Mouse (Mus musculus) layer of hippocampus, adult 2 months (tissue): Measurements from ENCODE around the gene Lztr1. TPM values are rescaled to one million over a fixed set of nuclear protein-coding genes. Genes with fewer than 3 reads are reported as not detected.

ENCODE experiments used
- DNase-seq, 2 experiments: peaks; one replicate each; pipeline ENCODE4 v3.0.0; 2022; ENCODE audit warnings: low spot score in 2 of 2
- H3K27ac ChIP-seq: fragments of 200-600 bp; 2 replicates; pipeline ENCODE4 v1.8.1; 2022
- H3K4me3 ChIP-seq: fragments of 200-600 bp; 2 replicates; pipeline ENCODE4 v1.8.1; 2022; ENCODE audit warnings: mild to moderate bottlenecking
- CTCF ChIP-seq: fragments of 200-600 bp; conservative IDR thresholded peaks from 2 replicates; pipeline ENCODE4 v1.8.1; 2022; ENCODE audit warnings: antibody characterized with exemption, mild to moderate bottlenecking, moderate library complexity
- total RNA-seq, 2 experiments: library from RNA; stranded (reverse); gene quantifications; 2 replicates each; pipeline ENCODE4 v1.2.3; 2021

Gene Lztr1
- total RNA-seq, 2 experiments from 2014 or later = 186 to 201 TPM

GRCm38 (mm10) chr16:17566186-17566585 is 57.7 kb downstream of the Lztr1 start:
- TF ChIP-seq CTCF = peak; percentile 34
- DNase-seq = no peak
- no peak overlapping the region for H3K4me3 ChIP-seq
- H3K27ac ChIP-seq = no peak overlapping the region

Other genes starting within 250 kb of the Lztr1 start
- gene Tmem191c, start 232.6 kb upstream of the Lztr1 start, total RNA-seq = 100 to 1,000 TPM in 1 of 2 experiments, 10 to 100 TPM in 1; 98.5 to 116 TPM
- gene Serpind1, start 177.3 kb upstream of the Lztr1 start, total RNA-seq = 1 to 10 TPM in 1 of 2 experiments, under 1 TPM in 1; 0.79 to 1.4 TPM
- gene Snap29, start 102.7 kb upstream of the Lztr1 start, total RNA-seq = 10 to 100 TPM; 19.4 to 20.6 TPM
- 100 to 1,000 TPM; 275 to 301 TPM for gene Pi4ka, start 102.4 kb upstream of the Lztr1 start, total RNA-seq
- 10 to 100 TPM; 33.5 to 37.4 TPM for gene Crkl, start 56.7 kb upstream of the Lztr1 start, total RNA-seq
- gene Aifm3, start 19.1 kb upstream of the Lztr1 start, total RNA-seq = 100 to 1,000 TPM; 112 to 116 TPM
- 10 to 100 TPM; 42.3 to 45.4 TPM for gene Thap7, start 22.4 kb downstream of the Lztr1 start, total RNA-seq
- gene Lrrc74b, start 52.6 kb downstream of the Lztr1 start, total RNA-seq = under 1 TPM; 0.36 to 0.56 TPM
- gene P2rx6, start 53.2 kb downstream of the Lztr1 start, total RNA-seq = 1 to 10 TPM in 1 of 2 experiments, under 1 TPM in 1; 0.95 to 1.4 TPM
- gene Slc7a4, start 74.5 kb downstream of the Lztr1 start, total RNA-seq = 100 to 1,000 TPM; 102 to 105 TPM
- 10 to 100 TPM; 49.2 to 59.7 TPM for gene Smpd4, start 110.7 kb downstream of the Lztr1 start, total RNA-seq
- 10 to 100 TPM; 38.1 to 54.2 TPM for gene Ccdc74a, start 137.8 kb downstream of the Lztr1 start, total RNA-seq
- gene Med15, start 224.2 kb downstream of the Lztr1 start, total RNA-seq = 10 to 100 TPM; 76.7 to 81.8 TPM